Mouse (Mus musculus): ENCODE measurements around the gene Fam50a.
A peak's percentile ranks its signal among the peaks of the same experiment; 100 is the strongest.

The Fam50a gene

DNA sequence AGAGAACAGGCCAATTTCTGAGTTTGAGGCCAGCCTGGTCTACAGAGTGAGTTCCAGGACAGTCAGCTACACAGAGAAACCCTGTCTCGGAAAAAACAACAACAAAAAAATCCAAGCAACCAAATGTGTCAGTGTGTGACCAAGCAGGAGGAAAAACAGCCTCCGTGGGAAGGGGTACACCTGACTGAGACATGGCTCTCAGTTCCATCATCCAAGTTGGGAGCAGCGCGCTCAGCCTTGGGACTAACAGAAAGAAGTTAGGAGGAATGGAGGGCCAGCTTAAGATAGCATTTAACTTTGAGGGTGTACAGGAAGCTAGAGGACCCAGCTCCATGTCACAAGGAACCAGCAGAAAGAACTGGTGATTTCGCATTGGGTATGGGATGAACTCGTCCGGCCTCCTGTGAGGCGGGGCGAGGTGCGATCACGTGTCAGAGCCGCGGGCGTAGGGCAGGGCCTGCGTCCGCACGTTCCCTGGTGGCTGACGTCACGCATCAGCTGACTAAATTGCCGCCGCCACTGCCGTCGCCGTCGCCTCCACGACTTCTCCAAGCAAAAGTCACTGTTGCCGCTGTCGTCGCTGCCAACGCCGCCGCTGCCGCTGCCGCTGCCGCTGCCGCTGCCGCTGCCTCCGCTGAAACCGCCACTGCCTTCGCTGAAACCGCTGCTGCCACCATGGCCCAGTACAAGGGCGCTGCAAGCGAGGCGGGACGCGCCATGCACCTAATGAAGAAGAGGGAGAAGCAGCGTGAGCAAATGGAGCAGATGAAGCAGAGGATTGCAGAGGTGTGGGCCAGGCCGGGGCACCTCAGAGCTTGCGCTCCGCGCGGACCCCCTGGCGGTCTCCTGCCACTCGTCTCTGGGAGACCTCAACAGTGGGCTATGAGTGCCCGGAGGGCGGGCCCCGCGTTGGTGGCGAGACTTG lies at the start of gene Fam50a:
TSS of gene Fam50a (plus strand) at position 494 of the 925 bp plus-strand sequence.
- DNase-seq = peak; percentile 90 to 94

DNA sequence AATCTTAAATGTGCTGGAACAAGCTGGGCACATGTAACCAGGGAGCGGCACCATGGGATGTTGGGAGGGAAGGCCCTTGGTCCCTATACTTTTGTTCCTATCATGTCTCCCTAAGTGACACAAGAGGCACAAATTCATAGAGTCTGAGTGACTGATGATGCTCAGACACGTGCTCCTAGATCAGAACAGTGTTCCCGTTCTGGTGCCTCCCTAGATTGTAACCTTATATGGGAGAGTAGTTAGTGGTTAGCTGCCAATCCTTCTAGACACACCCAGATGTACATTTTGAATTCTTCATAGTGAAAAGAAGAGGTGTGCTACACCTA lies 43.1 kb upstream of the Fam50a start:
- no peak for DNase-seq

DNA sequence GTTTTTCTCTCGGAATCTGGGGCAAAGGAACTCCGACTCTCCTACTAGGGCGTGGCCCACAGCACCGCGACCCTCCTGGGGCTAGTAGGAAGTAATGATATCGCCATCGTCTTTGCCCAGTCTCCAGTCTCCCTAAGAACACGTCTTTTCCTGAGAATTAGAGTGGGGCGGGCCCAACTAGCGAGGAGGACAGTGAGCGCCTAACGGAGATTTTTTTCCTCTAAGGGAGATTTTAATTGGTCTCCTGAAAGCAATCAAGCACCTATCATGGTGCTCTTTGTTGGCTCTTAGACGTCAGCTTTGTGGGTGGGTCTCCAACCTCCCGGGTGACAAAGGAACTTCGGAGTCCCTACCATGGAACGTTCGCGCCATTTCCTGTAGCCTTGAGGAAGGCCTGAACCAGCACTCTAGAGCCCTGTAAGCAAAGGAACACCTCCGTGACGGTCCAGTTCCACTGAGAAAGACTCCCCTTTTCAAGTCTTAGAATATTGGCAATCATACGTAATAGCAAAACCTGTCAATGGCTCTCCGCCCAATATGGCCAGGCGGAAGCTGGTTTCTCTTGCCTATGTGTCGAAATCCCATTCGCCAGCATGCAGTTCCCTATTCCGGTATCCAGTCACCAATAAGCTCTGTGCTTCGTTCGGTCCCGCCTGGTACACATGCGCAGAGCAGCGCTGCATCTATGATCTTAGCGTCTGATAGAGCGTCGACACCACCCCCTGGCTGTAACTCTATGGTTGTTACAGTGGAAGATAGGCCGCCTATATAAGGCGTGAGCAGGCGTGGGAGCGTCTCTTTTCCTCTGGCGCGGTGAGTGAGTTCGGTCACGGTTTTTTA lies 42.6 kb upstream of the Fam50a start, which contains the start of gene Rpl10:
TSS of gene Rpl10 (plus strand) at position 751 of the 840 bp plus-strand sequence.
- DNase-seq = peak; percentile 85 to 93

DNA sequence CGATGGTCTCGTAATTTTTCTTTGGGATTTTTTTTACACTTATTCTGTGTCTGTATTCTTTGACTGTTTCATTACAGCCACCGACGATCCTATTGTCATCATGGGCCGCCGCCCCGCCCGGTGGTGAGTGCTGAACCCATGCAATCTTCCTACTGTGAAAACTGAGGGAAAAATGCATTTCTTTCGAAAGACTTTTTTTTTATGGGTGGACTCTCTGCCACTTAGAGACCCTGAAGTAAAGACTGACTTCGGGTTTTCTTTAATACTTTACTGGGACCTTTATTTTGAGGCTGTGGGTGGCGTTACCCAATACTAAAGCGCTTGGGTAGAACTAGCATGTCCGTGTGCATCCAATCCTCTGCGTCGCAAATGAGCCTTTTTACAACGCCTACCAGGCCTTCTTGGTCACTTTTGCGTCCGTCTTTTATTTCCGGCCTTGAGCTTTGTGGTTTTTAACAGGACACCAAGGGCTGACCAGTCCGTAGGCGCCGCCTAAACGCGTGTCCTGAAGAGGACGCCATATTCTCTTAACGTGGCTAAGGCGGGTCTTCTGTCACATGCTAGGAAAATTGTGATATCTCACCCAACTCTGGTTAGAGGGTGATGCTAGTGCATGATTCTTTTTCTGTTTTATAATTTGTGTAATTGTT lies 41.8 kb upstream of the Fam50a start:
- peak; percentile 42 to 65 for DNase-seq

DNA sequence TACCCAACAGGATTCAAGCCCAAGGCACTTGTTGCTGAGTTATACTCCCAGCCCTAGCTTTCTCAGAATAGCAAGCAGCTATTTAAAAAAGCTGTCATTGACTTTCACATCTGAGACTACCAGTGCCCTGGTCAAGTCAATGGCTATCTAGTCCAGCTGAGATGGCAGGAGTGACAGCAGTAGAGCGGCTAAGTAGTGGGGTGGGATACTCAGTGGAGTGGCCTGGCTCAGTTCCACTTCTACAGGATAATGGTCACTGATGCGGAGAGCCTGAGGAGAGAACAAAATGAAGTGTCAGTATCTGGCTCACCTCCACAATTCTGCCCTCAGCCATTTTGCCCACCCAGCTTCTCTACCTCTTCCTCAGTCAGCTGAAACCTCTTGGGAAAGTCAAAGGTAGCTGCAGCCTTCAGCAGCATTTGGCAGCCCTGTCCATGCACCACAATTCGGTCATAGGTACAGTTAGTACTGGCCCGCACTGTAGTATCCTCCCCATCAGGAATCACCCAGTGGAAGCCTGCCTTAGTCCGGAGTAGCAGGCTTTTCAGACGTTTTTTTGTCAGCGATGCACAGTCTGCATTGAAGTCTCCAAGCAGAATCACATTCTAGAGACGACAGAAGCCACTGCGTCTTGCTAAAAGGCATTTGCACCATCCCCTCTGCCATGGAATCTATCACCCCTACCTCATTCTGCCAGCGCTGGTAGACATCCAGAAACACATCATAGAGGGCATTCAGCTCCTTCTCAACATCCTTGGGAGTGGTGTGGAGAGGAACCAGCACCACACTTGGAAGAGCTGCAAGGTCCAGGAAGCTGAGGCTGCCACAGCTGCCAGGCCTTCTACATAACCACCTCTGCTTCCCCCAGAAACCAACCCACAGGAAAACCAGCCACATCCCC lies 39.2 kb upstream of the Fam50a start:
- no peak for DNase-seq

DNA sequence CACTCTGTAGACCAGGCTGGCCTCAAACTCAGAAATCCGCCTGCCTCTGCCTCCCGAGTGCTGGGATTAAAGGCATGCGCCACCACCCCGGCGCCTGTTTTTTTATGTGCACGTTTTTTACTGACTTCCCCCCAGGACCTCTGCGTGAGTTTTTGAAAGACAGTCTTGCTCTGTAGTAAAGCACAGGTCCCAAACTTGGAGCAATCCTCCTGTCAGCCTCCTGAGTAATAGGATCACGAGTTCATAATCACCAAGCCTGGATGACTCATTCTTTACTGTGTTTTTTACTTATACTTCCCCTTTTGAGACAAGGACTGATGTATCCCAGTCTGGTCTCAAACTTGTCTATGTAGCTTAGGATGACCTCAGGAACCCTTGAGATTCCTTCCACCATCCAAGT lies 34.9 kb upstream of the Fam50a start:
- DNase-seq = no peak

DNA sequence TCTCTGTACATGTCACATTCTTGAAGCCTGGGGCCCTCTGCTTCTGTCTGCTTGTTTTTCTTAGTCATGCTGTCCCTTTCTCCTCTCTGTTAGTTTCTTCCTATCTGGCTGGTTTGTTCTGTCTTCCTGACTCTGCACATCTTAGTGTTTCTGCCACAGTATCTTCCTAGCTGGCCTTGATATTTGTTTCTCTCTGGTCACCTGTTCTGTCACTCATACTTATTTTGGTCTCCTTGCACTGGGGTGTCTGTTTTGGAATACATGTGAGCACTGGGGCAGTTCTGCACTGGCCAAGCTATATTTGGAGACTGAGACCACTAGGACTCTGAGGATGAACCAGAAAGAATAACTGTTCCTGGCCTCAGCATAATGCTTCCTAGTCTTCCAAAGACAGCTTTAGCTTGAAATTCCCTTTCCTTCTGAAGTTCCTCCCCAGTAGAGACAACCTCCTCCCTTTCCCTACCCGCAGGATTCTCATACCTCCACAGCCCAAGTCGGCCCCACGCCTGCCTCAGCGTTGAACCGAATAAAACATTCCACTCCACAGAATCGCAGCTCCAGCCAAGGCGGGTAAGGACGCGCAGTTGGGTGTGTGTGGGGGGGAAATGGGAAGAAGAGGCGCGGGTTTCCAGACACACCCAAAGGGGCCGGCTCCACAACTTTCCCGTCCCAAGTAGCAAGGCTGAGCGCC lies 31.6 kb upstream of the Fam50a start:
- no peak for DNase-seq

DNA sequence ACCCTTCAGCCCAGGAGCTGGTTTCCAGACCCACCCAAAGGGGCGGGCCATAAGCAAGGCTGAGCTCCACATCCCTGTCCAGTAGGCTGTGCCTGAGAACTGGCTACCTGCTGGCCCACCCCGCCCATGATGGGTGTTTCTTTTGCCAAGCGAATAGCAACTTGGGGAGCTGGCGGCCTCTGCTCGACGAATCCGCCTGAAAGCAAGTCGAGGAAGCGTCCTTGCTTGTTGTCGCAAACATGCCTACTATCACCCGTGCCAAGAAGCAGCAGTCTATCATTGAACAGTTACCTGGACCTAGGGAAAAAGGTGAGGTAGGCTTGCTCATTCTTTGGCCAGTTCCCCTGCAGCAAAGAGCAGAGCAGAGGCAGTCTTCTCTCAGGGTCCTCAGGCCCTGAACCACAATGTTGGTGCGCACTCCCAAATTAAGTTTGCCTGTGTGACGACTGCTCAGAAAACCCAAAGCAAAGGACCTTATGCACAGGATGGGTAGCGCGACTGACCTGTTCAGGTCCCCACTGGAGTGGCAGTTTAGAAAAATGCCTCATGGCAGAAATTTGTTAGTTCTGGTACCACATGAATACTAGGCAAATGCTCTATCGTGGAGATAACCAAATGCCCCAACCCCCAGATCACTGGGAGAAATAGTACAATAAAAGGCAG lies 31.0 kb upstream of the Fam50a start, which contains the start of the genes Taz and Dnase1l1:
TSS of gene Taz (plus strand) at position 181 of the 663 bp plus-strand sequence.
TSS of gene Dnase1l1 (minus strand) at position 606 of the 663 bp plus-strand sequence.
- peak; percentile 80 to 89 for DNase-seq

DNA sequence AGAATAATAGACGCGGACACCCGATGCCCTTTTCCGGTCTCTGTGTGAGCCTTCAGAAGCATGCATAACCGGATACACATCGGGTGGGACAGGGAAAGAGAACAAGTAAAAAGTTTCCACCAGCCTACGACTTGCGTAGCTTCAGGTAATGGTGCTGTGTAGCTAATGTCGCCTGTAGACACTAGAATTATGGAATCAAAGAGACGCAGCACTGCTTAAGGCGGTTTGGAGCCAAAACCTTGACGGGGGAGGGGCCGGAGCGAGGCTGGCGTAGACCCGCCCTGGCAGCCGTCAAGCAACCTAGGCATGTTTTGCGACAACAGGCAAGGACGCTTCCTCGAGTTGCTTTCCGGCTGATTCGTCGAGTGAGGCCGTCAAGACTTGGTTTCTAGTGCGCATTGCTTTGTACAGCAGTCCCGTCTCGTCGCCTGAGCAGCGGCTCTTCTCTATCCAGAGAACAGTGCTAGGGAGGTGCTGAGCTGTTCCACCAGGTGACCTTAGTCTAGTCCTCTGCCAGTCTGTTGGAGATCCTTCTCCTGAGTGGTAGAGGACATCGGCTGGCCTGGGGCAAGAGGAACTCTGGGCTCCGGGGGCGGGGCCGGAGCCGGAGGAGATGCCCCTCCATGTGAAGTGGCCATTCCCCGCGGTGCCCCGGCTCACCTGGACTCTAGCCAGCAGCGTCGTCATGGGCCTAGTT lies 30.3 kb upstream of the Fam50a start:
- peak; percentile 87 to 92 for DNase-seq

DNA sequence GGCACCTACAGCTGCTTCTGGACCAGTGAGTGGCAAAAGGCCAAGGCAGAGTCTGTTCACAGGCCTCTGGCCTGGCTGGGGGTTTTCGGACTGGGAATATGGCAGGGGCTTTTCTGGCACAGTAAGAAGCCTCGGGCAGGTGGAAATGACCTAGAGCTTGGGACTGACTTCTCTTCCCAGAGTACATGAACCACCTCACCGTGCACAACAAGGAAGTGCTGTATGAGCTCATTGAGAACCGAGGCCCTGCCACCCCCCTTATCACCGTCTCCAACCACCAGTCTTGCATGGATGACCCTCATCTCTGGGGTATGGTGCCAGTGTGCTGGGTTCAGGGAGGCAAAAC lies 29.8 kb upstream of the Fam50a start:
- DNase-seq = no peak

DNA sequence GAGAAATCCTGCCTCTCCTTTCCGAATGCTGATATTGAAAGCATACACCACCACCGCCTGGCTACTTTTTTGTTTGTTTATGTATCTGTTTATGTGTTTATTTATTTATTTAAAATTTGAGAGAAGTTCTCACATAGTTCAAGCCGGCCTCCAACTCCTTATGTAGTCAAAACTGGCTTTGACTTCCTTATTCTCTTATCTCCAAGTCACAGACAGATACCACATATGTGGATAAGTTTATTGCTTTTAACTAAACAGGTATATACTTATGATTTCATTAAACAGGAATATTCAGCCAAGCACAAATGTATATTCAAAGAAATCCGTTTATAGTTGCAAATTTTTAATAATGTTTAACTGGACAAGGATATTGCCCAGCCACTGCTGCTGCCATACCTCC lies 19.4 kb upstream of the Fam50a start:
- DNase-seq = no peak

DNA sequence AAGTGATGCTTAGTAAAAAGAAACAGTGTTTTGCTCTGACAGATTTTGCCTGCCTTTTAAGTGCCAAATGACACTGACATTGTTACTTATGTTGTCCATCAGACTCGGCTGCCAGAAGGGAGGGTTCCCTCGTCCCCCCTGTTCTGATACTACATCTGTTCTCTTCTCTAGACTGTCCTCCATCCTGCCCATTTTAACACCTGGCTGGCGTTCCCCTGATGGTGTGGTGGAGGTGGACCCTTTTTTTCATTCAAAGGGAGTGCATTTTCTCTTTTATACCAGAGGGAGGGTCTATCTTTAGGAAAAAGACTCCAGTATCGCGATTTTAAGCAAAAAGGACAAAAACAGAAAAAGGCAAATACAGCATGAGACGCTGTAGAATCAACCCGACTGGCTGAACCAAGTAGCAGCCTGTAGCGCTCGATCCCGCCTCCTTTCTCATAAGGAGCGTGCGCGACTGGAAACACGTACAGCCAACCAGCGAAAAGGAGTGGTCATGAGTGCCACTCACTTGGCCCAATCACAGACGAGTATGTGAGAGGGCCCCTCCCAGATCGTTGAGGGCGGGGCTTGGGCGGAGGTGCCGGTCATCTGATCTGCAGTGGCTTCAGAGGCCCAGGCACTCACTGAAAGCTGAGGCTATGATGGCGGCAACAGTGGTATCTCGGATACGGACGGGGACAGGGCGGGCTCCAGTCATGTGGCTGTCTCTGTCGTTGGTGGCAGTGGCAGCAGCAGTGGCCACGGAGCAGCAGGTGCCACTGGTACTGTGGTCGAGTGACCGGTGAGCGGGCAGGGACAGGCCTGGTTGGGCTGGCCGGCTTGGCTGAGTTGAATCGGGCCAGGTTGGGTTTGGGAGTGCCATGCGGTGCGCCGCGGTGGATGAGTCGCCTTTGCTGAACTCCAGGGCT lies 16.0 kb upstream of the Fam50a start, which contains the start of gene Atp6ap1:
TSS of gene Atp6ap1 (plus strand) at position 560 of the 911 bp plus-strand sequence.
- peak; percentile 94 to 96 for DNase-seq

DNA sequence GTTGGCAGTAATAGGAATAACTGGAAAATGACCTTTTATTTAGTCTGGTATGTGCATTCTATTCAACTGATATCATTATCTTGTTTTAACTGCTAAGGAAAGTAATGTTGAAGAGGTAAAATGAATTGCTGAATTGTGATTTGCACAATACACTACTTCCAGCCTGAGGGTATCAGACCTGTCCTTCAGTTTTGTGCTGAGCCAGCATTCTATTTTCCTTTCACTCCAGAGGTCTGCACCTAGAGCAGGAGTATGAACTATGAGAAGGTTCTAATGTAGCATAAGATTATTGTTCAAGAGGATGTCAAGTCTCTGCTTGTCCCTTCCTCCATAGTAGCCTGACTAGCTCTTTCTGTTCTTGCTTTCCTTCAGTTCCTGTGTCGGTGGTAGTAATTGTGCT lies 14.5 kb upstream of the Fam50a start:
- DNase-seq = no peak

DNA sequence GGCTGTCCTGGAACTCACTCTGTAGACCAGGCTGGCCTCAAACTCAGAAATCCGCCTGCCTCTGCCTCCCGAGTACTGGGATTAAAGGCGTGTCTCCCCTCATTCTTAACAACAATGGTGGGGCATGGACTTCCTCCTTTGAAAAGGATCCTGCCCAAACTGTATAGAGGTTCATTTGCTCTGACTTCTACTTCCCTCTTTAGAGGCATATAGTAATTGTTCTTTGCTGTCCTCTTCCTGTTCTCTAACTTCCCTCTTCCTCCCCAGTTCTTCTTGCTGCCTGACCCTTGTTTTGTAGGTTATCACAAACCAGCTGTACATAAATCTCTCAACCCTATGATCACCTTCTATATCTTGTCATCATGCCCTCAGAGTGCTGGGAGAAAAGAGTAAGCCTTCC lies 13.1 kb upstream of the Fam50a start:
- DNase-seq = no peak

DNA sequence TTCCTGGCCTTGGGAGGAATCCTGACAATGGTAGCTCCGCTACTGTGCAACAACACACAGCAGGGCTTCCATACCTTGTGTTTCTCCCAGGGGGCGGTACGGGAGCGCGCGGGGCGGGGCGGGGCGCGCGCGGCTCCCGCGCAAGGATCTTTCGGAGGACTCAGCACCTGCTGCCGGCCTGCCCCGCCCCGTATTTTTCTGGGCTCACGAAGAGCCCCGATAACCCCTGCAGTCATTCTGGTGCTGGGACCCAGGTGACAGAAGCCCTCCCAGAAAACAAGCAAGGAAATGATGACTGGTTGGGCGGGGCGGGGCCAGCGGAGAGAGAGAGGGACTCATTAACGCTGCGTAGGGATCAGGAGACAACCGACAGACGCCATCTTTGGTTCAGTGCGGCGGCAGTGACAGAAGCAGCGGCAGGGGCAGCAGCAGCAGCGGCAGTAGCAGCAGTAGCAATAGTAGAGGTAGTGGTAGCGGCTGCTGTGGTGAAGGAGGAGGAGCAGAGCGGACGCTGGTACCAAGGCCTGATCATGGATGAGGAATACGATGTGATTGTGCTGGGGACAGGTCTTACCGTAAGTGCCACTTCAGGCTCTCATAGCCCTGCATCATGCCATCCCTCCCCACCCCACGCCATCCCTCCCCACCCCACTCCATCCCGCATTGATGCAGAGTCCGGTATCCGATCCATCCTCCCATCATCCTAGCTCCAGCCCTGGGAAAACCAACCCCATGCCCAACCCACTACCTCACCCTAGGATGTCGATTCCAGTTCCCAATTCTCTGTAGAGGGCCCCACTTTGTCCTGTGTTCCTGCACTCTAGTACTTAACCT lies 7.7 kb upstream of the Fam50a start, which contains the start of gene Gdi1:
TSS of gene Gdi1 (plus strand) at position 132 of the 834 bp plus-strand sequence.
- DNase-seq = peak; percentile 79 to 88

DNA sequence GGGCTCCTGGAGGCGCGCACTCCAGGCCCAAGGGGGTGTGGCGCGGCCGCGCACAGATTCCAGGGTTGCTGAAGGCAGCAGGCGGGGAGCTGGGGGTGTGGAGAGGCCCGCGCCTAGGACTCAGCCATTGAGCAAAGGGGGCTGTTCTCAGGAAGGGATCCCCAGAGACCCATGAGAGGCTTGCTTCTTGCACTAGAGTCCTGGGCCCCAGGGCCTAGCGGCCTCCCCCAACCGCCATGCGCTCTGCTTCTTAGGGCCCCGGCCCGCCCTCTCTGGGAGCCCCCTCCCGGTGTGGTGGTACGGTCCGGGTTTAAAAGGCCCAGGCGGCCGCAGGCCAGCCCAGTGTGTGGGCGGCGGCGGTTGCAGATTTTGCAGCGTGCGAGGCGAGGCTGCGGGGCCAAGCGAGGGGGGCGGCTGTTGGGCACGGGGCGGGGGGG lies 15.9 kb downstream of the Fam50a start, which contains the start of gene Plxna3:
TSS of gene Plxna3 (plus strand) at position 342 of the 437 bp plus-strand sequence.
- DNase-seq = peak; percentile 77 to 85

DNA sequence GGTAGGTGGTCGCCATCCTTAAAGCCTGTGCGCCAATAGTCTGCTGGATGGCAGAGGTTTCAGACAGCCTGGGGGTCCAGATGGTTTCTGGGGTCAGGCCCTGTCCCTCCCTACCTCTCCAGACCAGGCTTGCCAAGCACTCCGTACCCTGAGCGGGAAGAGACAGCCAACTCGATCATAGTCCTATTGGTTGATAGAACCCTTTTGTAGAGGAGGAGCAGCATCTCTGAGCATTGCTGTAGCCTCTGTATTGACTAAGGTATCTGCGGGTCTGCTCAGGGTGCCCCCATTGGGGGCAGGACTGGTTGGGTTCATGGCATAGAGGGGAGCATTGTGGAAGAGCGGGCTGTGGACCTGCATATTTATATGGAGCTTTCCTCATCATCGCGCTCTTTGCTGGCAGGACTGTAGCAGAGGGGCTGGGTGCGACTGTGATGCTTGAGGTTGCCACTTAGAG lies 16.4 kb downstream of the Fam50a start:
- DNase-seq = no peak

Data from kidney, postnatal 4 days (tissue).